Mouse (Mus musculus) hindbrain, embryonic 12.5 days (tissue): ENCODE results near the gene Kcna1. TPM values are rescaled to one million over a fixed set of nuclear protein-coding genes. Genes with fewer than 3 reads are reported as not detected.

Experiments used
- ATAC-seq: fragments of 200-750 bp; cut with Nextera tagmentation; 2 replicates; pipeline ENCODE4 v1.8.0; 2017; ENCODE audit warnings: moderate TSS enrichment; ENCODE audit not compliant: low FRiP score
- H3K27ac ChIP-seq: fragments of 300-500 bp; sonication (generic); 2 replicates; pipeline ENCODE4 v1.5.1; 2016; ENCODE audit warnings: mild to moderate bottlenecking
- H3K27me3 ChIP-seq: fragments of 300-500 bp; sonication (generic); 2 replicates; pipeline ENCODE4 v1.6.1; 2016; ENCODE audit warnings: mild to moderate bottlenecking
- H3K36me3 ChIP-seq: fragments of 300-500 bp; sonication (generic); 2 replicates; pipeline ENCODE4 v1.6.1; 2016; ENCODE audit warnings: mild to moderate bottlenecking
- H3K4me1 ChIP-seq: fragments of 300-500 bp; sonication (generic); 2 replicates; pipeline ENCODE4 v1.6.1; 2016
- H3K4me2 ChIP-seq: fragments of 300-500 bp; sonication (generic); replicated peaks from 2 replicates; pipeline ENCODE4 v1.6.1; 2016; ENCODE audit warnings: mild to moderate bottlenecking
- H3K4me3 ChIP-seq: fragments of 300-500 bp; sonication (generic); 2 replicates; pipeline ENCODE4 v1.5.1; 2016; ENCODE audit warnings: mild to moderate bottlenecking
- H3K9ac ChIP-seq: fragments of 300-500 bp; sonication (generic); 2 replicates; pipeline ENCODE4 v1.6.1; 2016; ENCODE audit warnings: mild to moderate bottlenecking, moderate library complexity
- H3K9me3 ChIP-seq: fragments of 300-500 bp; sonication (generic); replicated peaks from 2 replicates; pipeline ENCODE4 v1.6.1; 2016; ENCODE audit warnings: mild to moderate bottlenecking
- WGBS: fragments of 180-500 bp; shearing (Covaris S2); methylation state at CpG from one replicate; pipeline ENCODE4 v1.1.7; 2016; 5-methylcytosine and 5-hydroxymethylcytosine counted together
- polyA plus RNA-seq: library from polyadenylated mRNA; unstranded; fragments of >200 nt; fragmentation: Nextera tagmentation; extraction: Ambion mirVana; gene quantifications from 2 replicates; pipeline ENCODE4 v1.2.1, GENCODE M21; 2016

Kcna1 gene
- polyA plus RNA-seq, 1 experiment from 2014 or later, result 1.6 TPM

DNA sequence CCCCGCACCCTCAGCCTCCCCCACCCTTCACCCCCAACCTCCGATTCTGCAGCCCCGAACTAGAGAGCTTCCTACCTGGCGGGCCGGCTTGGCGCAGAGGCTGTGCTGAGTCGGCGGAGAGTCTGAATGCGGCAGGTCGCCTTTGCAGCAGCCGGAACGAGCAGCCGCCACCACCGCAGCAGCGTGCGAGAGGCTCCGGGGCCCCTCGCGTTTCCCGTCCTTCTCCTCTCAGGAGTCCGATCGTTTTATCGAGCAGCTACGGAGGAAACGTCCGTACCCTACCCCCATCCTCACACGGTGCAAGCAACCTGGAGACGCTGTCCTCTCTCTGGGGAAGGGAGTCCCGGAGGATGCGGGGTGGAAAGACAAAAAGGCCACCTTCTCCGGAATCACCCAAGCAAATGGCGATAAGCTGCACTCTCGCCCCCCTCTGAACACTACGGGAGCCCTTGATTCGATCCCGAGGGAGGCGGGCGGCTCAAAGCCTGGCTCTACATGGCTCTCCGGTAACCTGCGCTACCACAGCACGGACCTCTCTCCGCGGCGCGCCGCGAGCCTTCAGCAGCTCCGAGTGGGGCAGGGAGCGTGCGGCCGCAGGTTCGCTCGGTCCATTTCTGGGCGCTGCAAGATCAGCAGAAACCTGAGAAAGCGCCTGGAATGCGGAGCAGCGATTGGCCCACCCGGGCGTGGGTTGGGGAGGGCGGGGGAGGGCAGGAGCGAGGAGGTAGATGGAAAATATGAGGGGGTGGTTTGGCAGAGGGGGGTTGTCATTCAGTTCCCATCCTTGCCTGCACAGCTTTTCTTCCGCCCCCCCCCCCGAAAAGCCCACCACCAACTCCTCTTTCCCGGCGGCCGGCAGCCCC, 1.8 kb downstream of the Kcna1 start:
- WGBS, result under 1% methylated on average over 61 of the region's 66 CpGs

DNA sequence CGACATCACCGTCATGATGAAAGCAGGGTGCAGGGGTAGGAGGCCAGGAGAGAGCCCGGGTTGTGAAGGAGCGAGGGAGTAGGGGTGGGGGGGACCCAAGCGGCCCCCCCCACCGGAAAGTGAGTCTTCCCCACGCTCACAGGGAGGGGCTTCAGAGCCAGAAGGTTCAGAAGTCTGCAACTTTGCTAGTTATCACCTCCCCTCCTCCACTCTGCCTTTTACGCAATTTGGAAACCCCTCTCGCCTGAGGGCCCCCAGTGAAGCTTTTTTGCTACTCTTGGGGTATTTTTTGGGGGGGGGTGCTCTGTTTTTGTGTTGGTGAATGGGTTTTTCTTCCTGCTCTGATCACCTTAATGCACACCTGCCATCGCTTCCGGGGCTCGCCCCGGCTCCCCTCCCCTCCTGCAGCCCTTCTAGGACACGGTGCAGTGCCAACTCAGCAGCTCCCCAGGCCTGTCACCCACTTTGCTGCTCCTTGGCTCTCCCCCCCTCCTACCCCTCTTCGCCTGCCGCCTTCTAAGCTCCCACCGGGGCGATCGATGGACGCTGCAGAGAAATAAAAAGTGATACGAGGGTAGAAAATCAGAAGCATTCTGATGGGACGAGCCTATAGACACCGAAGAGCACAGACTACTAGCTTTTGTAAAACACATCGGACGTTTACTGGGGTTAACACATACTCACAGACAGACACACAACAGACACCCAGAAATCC, 2.7 kb downstream of the Kcna1 start:
- H3K27me3 ChIP-seq, result peaks cover 65% of the 10 kb centered on the region
- peak overlapping the region; percentile 90 for H3K4me2 ChIP-seq
- peaks cover 18% of the 10 kb centered on the region for H3K4me1 ChIP-seq
- H3K9ac ChIP-seq, result peak overlapping the region; percentile 60
- no peaks in the 10 kb centered on the region for H3K36me3 ChIP-seq
- no peaks in the 10 kb centered on the region for H3K9me3 ChIP-seq
- ATAC-seq, result no peak
- H3K4me3 ChIP-seq, result peak overlapping the region; percentile 45
- no peak overlapping the region for H3K27ac ChIP-seq
- WGBS, result under 1% methylated on average over 24 of the region's 25 CpGs

More for the DNA sequence above, 1.8 kb downstream of the Kcna1 start:
- Histone ChIP-seq H3K27me3 (peaks cover 61% of the 10 kb centered on the region), H3K36me3 (no peaks in the 10 kb centered on the region), H3K4me2 (peak overlapping the region; percentile 90), H3K9ac (peak overlapping the region; percentile 60), H3K4me1 (peaks cover 23% of the 10 kb centered on the region), H3K4me3 (peak overlapping the region; percentile 45), H3K27ac (no peak overlapping the region), H3K9me3 (no peaks in the 10 kb centered on the region)
- peak; percentile 47 for ATAC-seq

DNA sequence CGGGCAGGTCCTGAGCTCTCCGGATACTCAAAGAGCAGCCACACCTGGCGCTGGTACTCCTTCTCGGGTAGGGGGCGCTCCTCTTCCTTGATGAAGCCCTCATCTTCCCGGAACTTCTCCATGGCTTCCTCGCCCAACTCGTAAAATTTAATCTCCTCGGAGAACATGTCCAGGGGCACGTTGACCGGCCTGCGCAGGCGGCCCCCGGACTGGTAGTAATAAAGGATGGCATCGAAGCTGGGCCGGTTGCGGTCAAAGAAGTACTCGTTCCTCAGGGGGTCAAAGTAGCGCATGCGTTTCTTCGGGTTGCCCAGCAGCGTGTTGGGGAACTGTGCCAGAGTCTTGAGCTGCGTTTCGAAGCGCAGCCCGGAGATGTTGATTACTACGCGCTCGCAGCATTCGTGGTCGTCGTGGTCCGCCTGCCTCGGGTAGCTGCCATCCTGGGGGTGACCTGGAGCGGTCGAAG, 3.3 kb downstream of the Kcna1 start:
- Histone ChIP-seq H3K4me2 (peak overlapping the region; percentile 90), H3K4me3 (peak overlapping the region; percentile 45), H3K27ac (no peak overlapping the region), H3K27me3 (peaks cover 61% of the 10 kb centered on the region), H3K9ac (peak overlapping the region; percentile 35; the same call in 1 of the 2 replicates), H3K4me1 (peaks cover 18% of the 10 kb centered on the region), H3K36me3 (no peaks in the 10 kb centered on the region), H3K9me3 (no peaks in the 10 kb centered on the region)
- no peak for ATAC-seq
- 2% methylated on average over 36 of the region's 36 CpGs for WGBS

DNA sequence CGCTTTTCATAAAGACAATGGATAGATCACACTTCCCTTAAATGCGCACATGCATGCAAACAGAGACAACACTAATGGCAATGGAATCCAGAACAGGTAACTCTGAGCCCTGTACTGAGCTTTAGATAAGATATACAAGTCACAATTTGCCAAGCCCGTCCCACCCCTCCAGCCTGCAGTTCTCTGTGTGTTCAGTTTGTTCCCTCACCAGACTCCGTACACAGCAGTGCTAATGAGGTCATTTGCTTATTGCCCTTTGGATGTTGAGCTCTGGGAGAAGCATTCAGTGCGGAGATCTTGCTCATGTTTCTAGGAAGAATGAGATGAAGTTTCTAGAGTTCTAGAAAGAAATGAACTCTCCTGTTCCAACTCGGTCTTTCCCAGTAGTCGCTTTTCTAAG, 17.7 kb downstream of the Kcna1 start:
- Histone ChIP-seq H3K4me3 (no peak overlapping the region), H3K9ac (no peak overlapping the region), H3K27ac (no peak overlapping the region), H3K9me3 (no peaks in the 10 kb centered on the region), H3K36me3 (no peaks in the 10 kb centered on the region), H3K4me2 (no peak overlapping the region), H3K4me1 (no peaks in the 10 kb centered on the region), H3K27me3 (no peaks in the 10 kb centered on the region)
- 83% methylated on average over 7 of the region's 7 CpGs for WGBS
- ATAC-seq, result no peak

DNA sequence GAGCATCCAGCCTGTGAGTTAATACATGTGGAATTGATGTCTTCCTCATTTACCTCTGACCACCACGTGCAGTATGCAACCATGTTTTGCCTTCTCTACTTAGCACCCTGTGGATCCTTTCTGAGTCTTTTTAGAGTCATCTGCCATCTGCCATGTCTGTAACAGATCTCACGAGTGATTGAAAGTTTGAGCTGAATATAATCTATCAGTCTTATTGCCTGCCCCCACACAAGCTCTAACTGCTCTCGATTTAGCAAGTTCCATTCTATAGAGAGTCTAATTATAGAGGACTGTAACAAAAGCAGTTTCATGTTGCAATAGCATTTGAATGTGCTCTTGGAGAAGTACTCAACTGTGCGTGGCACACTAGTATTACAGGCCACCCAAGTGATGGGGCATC, 27.7 kb downstream of the Kcna1 start:
- no peak overlapping the region for H3K27ac ChIP-seq
- H3K4me2 ChIP-seq, result no peak overlapping the region
- H3K4me1 ChIP-seq, result no peaks in the 10 kb centered on the region
- 78% methylated on average over 4 of the region's 4 CpGs for WGBS
- no peaks in the 10 kb centered on the region for H3K36me3 ChIP-seq
- no peaks in the 10 kb centered on the region for H3K27me3 ChIP-seq
- no peak overlapping the region for H3K4me3 ChIP-seq
- no peak overlapping the region for H3K9ac ChIP-seq
- no peaks in the 10 kb centered on the region for H3K9me3 ChIP-seq
- no peak for ATAC-seq

DNA sequence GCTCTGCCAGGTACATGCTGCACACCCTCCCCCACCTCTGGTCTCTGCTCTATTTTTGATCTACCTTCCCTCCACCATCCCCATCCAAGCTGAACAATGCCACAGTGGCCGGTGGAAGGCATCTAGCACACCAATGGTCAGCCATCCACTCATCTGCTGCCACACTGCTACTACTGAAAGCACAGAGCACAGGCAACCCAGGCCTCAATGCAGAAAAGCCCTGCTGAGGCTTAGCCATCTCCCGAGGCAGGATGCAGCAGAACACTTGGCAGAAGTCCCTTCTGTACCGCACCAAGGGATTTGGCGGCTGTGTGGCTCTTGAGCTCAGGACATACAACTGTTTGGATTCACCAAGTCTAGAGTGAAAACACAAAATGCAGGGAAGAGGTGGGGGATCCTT, 35.4 kb downstream of the Kcna1 start:
- no peak overlapping the region for H3K27ac ChIP-seq
- no peaks in the 10 kb centered on the region for H3K9me3 ChIP-seq
- no peak overlapping the region for H3K4me3 ChIP-seq
- WGBS, result 80% methylated on average over 4 of the region's 4 CpGs
- no peak overlapping the region for H3K4me2 ChIP-seq
- ATAC-seq, result no peak
- H3K9ac ChIP-seq, result no peak overlapping the region
- H3K27me3 ChIP-seq, result no peaks in the 10 kb centered on the region; the same call in 1 of the 2 replicates
- no peaks in the 10 kb centered on the region for H3K36me3 ChIP-seq
- no peaks in the 10 kb centered on the region for H3K4me1 ChIP-seq

DNA sequence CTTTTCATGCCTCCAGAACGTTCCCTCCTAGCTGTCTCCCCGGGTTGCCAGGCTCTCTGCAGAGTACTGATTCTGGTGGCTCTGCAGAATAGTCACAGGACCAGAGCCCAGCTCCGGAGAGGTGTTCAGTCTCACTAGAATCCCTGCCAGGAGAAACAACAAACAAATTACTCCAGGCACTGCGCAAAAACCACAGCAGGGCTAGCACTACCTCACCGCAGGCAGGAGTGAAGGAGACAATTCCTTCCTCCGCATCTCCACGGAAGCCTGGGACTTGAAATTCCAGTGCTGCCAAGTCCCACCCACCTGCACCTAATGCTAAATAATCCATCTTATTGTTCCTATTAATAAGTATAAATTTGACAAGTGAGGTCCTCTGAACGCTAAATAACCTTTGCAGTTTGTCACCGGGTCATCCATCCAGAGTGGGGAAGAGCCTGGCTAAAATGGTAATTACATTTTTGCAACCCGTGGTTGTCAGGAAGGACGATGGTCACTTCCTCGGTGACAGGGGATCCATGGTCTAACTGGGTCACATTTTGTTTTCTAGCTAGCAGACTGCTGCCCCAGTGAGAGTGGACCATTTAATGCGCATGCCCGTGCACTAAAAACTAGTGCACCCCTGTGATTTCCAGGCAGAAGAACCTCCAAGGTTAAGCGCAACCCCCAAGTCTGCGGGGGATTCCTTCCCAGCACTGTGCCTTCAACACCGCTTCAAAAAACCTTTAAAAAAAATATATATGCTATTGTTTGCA, 36.8 kb downstream of the Kcna1 start:
- no peak for ATAC-seq
- no peak overlapping the region for H3K4me3 ChIP-seq
- H3K4me2 ChIP-seq, result no peak overlapping the region
- no peak overlapping the region for H3K27ac ChIP-seq
- H3K4me1 ChIP-seq, result no peaks in the 10 kb centered on the region
- no peak overlapping the region for H3K9ac ChIP-seq
- H3K36me3 ChIP-seq, result no peaks in the 10 kb centered on the region
- H3K27me3 ChIP-seq, result no peaks in the 10 kb centered on the region; the same call in 1 of the 2 replicates
- WGBS, result 69% methylated on average over 17 of the region's 17 CpGs
- no peaks in the 10 kb centered on the region for H3K9me3 ChIP-seq

DNA sequence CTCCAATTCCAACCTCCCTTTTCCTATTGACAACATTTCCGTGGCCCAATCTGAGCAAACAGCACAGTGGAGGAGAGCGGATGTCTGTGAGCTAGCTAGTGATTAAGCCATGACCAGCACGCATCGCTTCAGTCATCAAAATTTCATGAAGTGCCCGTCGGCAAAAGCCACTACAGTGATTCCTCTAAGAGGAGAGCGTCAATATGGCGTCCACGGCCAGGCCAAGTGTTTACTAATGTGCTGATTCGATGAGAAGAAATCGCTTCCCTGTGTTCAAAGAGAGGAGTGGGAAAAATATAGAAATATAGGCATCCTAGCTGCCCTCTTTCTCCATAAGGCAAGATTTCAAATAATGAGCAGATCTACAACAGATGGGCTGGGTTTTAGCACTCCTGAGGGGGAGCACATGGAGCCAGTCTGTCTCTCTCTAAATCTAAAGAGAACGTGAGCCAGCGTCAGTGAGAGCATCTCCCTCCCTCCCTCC, 44.3 kb downstream of the Kcna1 start:
- Histone ChIP-seq H3K4me2 (no peak overlapping the region), H3K9me3 (no peaks in the 10 kb centered on the region), H3K36me3 (no peaks in the 10 kb centered on the region), H3K4me3 (no peak overlapping the region), H3K4me1 (no peaks in the 10 kb centered on the region), H3K9ac (no peak overlapping the region), H3K27me3 (no peaks in the 10 kb centered on the region), H3K27ac (no peak overlapping the region)
- no peak for ATAC-seq
- WGBS, result 82% methylated on average over 13 of the region's 13 CpGs

DNA sequence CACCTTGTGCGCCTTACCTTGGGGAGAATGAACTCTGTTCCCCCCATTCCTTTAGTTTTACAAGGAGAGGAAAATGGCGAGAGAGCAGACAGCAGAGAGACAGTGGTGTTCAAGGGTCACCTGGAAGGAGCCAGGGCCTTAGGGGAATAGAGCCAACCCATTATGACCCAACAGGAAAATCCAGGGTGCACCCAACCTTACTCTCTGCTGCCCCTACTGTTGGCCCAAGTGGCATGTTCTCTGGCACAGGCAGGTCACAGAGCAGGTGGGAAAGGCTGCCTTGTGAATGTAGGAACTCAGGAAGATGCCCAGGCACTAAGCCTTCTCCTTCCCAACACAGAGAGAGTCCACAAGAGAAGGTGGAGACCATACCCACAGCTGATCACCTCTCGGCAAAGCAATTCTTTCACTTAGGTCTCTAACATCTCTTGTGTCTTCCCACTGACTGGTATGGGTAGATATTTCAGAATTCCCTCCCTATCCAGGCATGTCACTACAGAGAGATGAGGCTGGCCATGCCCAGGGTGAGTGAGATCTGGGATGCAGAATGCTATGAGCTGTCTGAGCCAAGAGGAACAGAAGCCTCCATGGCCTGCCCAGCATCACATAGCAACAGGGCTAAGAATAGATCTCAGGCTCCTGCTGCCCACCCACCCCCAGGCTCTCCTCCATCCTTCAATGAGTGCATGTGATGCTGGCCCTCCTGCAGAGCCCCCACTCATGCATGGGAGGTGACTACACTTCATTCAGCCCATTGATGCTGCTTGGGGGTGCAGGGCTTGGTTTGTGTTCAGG, 46.8 kb downstream of the Kcna1 start:
- no peak overlapping the region for H3K27ac ChIP-seq
- no peaks in the 10 kb centered on the region for H3K36me3 ChIP-seq
- no peaks in the 10 kb centered on the region for H3K27me3 ChIP-seq
- no peak for ATAC-seq
- H3K4me1 ChIP-seq, result no peaks in the 10 kb centered on the region
- H3K4me3 ChIP-seq, result no peak overlapping the region
- no peak overlapping the region for H3K4me2 ChIP-seq
- 83% methylated on average over 3 of the region's 3 CpGs for WGBS
- H3K9ac ChIP-seq, result no peak overlapping the region
- no peaks in the 10 kb centered on the region for H3K9me3 ChIP-seq

DNA sequence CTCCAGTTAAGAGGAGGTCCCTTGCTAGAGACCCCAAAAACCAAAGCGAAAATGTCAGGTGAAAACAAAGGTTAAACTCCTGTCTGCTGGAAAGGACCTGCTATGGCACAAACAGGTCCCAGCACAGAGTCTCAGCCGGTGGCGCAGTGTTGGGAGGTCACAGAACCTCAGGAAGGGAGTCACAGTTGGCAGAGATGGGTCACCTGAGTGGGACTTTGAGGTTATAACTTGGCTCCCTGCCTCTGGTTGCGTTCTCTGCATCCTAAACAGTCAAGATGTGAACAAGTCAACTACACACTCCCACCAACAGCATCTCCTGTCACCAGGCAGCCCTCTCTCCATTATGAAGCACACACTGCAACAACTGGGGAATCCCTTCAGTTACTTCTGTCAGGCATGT, 48.4 kb downstream of the Kcna1 start:
- H3K27ac ChIP-seq, result no peak overlapping the region
- no peak for ATAC-seq

DNA sequence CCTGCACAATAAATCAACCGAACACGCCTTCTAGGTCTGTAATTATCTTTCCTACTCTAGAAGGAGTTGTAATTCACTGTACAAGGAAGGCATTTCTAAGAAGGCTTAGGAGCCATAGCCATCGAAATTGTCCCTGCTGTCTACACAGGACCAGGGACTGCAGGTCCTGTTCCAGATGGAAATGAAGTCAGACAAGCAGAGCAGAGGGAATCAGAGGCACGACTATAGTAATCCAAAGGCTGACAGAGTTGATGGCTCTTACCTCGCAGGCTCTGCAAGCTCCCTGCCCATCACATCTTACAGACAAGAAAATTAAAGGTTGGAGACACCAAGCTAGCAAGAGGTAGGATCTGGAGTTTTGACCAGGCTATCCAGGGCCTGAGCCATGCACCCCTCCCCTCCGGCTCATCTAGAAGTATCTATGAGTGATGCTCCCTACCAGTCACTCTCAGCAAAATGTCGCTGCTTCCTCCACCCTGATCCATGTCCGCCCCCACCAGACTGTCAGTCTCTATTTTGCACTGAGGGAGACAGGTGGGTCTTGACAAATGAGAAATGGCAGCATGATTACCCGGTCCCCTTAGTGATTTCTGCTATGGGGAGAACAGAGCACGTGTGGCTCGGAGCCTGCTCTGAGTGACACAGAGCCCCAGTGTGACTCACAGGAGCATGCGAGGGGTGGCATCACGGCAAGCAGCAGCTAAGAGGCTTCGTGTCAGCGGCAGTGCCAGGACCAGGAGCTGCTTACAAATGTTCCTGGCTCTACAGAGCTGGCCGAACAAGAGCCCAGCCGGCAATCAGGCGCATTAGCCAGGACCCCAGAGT, 50.2 kb downstream of the Kcna1 start:
- WGBS, result 79% methylated on average over 18 of the region's 18 CpGs
- H3K4me2 ChIP-seq, result no peak overlapping the region
- no peaks in the 10 kb centered on the region for H3K4me1 ChIP-seq
- H3K36me3 ChIP-seq, result no peaks in the 10 kb centered on the region
- no peak for ATAC-seq
- H3K27me3 ChIP-seq, result no peaks in the 10 kb centered on the region
- H3K9me3 ChIP-seq, result no peaks in the 10 kb centered on the region
- no peak overlapping the region for H3K4me3 ChIP-seq
- no peak overlapping the region for H3K27ac ChIP-seq
- no peak overlapping the region for H3K9ac ChIP-seq

More for the DNA sequence above, 48.4 kb downstream of the Kcna1 start:
- Histone ChIP-seq H3K36me3 (no peaks in the 10 kb centered on the region), H3K4me2 (no peak overlapping the region), H3K4me3 (no peak overlapping the region), H3K9ac (no peak overlapping the region), H3K4me1 (no peaks in the 10 kb centered on the region), H3K9me3 (no peaks in the 10 kb centered on the region), H3K27me3 (no peaks in the 10 kb centered on the region)
- WGBS, result 87% methylated on average over 4 of the region's 4 CpGs
